Mouse (Mus musculus) adrenal gland, adult 2 months (tissue): ENCODE results near the gene Tbcd. TPM values are rescaled to one million over a fixed set of nuclear protein-coding genes. Genes with fewer than 3 reads are reported as not detected.

Experiments used
- DNase-seq: peaks from one replicate; pipeline ENCODE4 v3.0.0; 2021
- long read RNA-seq: library from polyadenylated mRNA; stranded (forward); transcript quantifications from one replicate; pipeline ENCODE4 v2.0.0, GENCODE M21; 2021
- polyA plus RNA-seq: library from polyadenylated mRNA; depleted of rRNA; stranded (reverse); fragments of >200 nt; gene quantifications from 2 replicates; pipeline ENCODE4 v1.2.3, GENCODE M21; 2012; rRNA removed
- total RNA-seq, 2 experiments: library from RNA; stranded (reverse); gene quantifications; 2 replicates each; pipeline ENCODE4 v1.2.3; 2021

Gene Tbcd
- total RNA-seq (10 to 100 TPM; 34.1 to 42.6 TPM), polyA plus RNA-seq (42.8 and 49.3 TPM in 2 replicates)
- long read RNA-seq, partial matches to known transcripts = 6 of 7 reads
- long read RNA-seq, other reads (novel, unspliced or antisense) = 1 of 7 reads

GRCm38 (mm10) chr11:121451753-121452635 is at the start of gene Tbcd:
Tbcd (plus strand) TSS chr11:121451949.
- DNase-seq = peak; percentile 97

- no peak for DNase-seq
Observed at GRCm38 (mm10) chr11:121407366-121408155, 44.2 kb upstream of the Tbcd start.

- DNase-seq = no peak
Observed at GRCm38 (mm10) chr11:121414762-121415161, 37.0 kb upstream of the Tbcd start.

GRCm38 (mm10) chr11:121415351-121415750 is 36.4 kb upstream of the Tbcd start:
- no peak for DNase-seq

GRCm38 (mm10) chr11:121417971-121418370 is 33.8 kb upstream of the Tbcd start:
- no peak for DNase-seq

- DNase-seq = no peak
Observed at GRCm38 (mm10) chr11:121418932-121419331, 32.8 kb upstream of the Tbcd start.

- DNase-seq = no peak
Observed at GRCm38 (mm10) chr11:121420379-121420778, 31.4 kb upstream of the Tbcd start.

GRCm38 (mm10) chr11:121420830-121421552 is 30.8 kb upstream of the Tbcd start, which contains the start of gene Fn3krp:
Fn3krp (plus strand) TSS chr11:121421401.
- DNase-seq = peak; percentile 99

- no peak for DNase-seq
Observed at GRCm38 (mm10) chr11:121421553-121422173, 30.1 kb upstream of the Tbcd start.

GRCm38 (mm10) chr11:121433397-121433796 is 18.4 kb upstream of the Tbcd start:
- no peak for DNase-seq

- DNase-seq = peak; percentile 95
Observed at GRCm38 (mm10) chr11:121434156-121435155, 17.3 kb upstream of the Tbcd start, which contains the start of gene Fn3k. Fn3k (plus strand) TSS chr11:121434913.

GRCm38 (mm10) chr11:121437236-121437635 is 14.5 kb upstream of the Tbcd start:
- DNase-seq = no peak

- no peak for DNase-seq
Observed at GRCm38 (mm10) chr11:121439686-121440292, 12.0 kb upstream of the Tbcd start.

GRCm38 (mm10) chr11:121441653-121442052 is 10.1 kb upstream of the Tbcd start:
- no peak for DNase-seq

GRCm38 (mm10) chr11:121442076-121442475 is 9.7 kb upstream of the Tbcd start:
- DNase-seq = no peak

GRCm38 (mm10) chr11:121451216-121451726 is 478 bp upstream of the Tbcd start:
- DNase-seq = peak; percentile 7

- no peak for DNase-seq
Observed at GRCm38 (mm10) chr11:121457874-121458273, 6.1 kb downstream of the Tbcd start.

GRCm38 (mm10) chr11:121467408-121467807 is 15.7 kb downstream of the Tbcd start:
- DNase-seq = no peak

- DNase-seq = no peak
Observed at GRCm38 (mm10) chr11:121474831-121475230, 23.1 kb downstream of the Tbcd start.
